Comparison of ENCODE assay signal across 8 mouse cellular contexts in genomic region chrX:102059437-102059836, GRCm38 (mm10). TPM values are rescaled to one million over a fixed set of nuclear protein-coding genes. Genes with fewer than 3 reads are reported as not detected.
DNase-seq lines count a peak whose midpoint lies in the region; TF ChIP-seq lines count a peak whose summit lies in the region.

No protein-coding gene starts in this region.

- no peak overlapping the region; the same call in 1 of the 2 replicates for H3K27ac ChIP-seq in heart, adult 2 months
- no peak overlapping the region for H3K27ac ChIP-seq in forebrain, embryonic 10.5 days

- no peaks in the 10 kb centered on the region for H3K9me3 ChIP-seq in forebrain, embryonic 10.5 days

- 63% methylated on average over 9 of the region's 9 CpGs for WGBS in heart, adult 2 months
- 63% methylated on average over 9 of the region's 9 CpGs for WGBS in forebrain, embryonic 10.5 days

- H3K9ac ChIP-seq in heart, adult 2 months (ENCODE audit: low read depth, low read length) = no peak overlapping the region

- DNase-seq in heart, adult 2 months = peak in 1 of 2 experiments; percentile 13
- no peak for DNase-seq in heart, postnatal 10 days
- peak; percentile 69 for DNase-seq in CD4-positive, CD25-positive, alpha-beta regulatory T cell, adult 2 months (ENCODE audit: low read depth, low spot score)
- DNase-seq in brain, embryonic 14.5 days (ENCODE audit: low read depth) = peak; percentile 57
- DNase-seq in lung, postnatal 10 days = peak; percentile 29
- no peak for DNase-seq in gastrocnemius, adult 8-10 months (ENCODE audit: low spot score in 2 of 2)
- no peak for DNase-seq in forebrain, embryonic 10.5 days (ENCODE audit: extremely low spot score, low spot score)
- DNase-seq in heart, adult 9 months (ENCODE audit: low spot score in 2 of 2) = no peak

- intact Hi-C loops in heart, adult 2 months (cut with DNase I) = no loop called here
- intact Hi-C loops in heart, postnatal 10 days (cut with DNase I) = no loop called here

- H3K4me3 ChIP-seq in heart, adult 2 months = no peak overlapping the region
- no peak overlapping the region for H3K4me3 ChIP-seq in forebrain, embryonic 10.5 days

- peak; percentile 67 for TF ChIP-seq CTCF in heart, adult 2 months (IDR thresholded peaks at IDR 0.05)
- peak; percentile 56; the same call in 1 of the 2 replicates for TF ChIP-seq CTCF in brain, embryonic 14.5 days (IDR thresholded peaks at IDR 0.05; ENCODE audit: borderline replicate concordance, extremely low read depth, insufficient read depth, insufficient read length)

- peaks cover 13% of the 10 kb centered on the region for H3K4me1 ChIP-seq in heart, adult 2 months (ENCODE audit: control insufficient read depth, insufficient read depth, low read length)
- H3K4me1 ChIP-seq in forebrain, embryonic 10.5 days = peaks cover 13% of the 10 kb centered on the region

- TF ChIP-seq POLR2A in heart, adult 2 months (IDR thresholded peaks at IDR 0.05; ENCODE audit: insufficient read depth, low read depth, low read length) = no peak
- TF ChIP-seq POLR2A in brain, embryonic 14.5 days (IDR thresholded peaks at IDR 0.05; ENCODE audit: borderline replicate concordance, extremely low read depth, insufficient read depth, insufficient read length, poor library complexity, severe bottlenecking) = no peak

- no peaks in the 10 kb centered on the region for H3K79me2 ChIP-seq in heart, adult 2 months (replicated peaks; ENCODE audit: control insufficient read depth, insufficient read depth, low read length)

- H3K36me3 ChIP-seq in heart, adult 2 months (ENCODE audit: control insufficient read depth, insufficient read depth, low read length) = no peaks in the 10 kb centered on the region
- H3K36me3 ChIP-seq in forebrain, embryonic 10.5 days (replicated peaks) = no peaks in the 10 kb centered on the region

- H3K27me3 ChIP-seq in heart, adult 2 months (ENCODE audit: control insufficient read depth, insufficient read depth, low read length) = no peaks in the 10 kb centered on the region
- peaks cover 75% of the 10 kb centered on the region for H3K27me3 ChIP-seq in forebrain, embryonic 10.5 days (ENCODE audit: poor library complexity, severe bottlenecking)

- no peak for TF ChIP-seq EP300 in heart, adult 2 months (IDR thresholded peaks at IDR 0.05; ENCODE audit: insufficient read depth, low read depth, low read length)

RNA-seq across cellular contexts. Expression of gene Rtl5, which starts 11.7 kb away (rescaled TPM):
- total RNA-seq in heart, adult 2 months (2021) = 1 to 10 TPM; 1.7 to 2.3 TPM
- polyA plus RNA-seq in heart, adult 2 months (2012; rRNA removed) = 2.1 and 4.6 TPM in 2 replicates
- 1 to 10 TPM; 2.1 to 2.8 TPM for total RNA-seq in heart, postnatal 10 days (2021)
- polyA plus RNA-seq in brain, embryonic 14.5 days (2012; rRNA removed) = 64.7 and 82.5 TPM in 2 replicates
- under 1 TPM; 0.15 to 0.43 (median 0.33) TPM for total RNA-seq in gastrocnemius, adult 8-10 months (2022)
- polyA plus RNA-seq in forebrain, embryonic 10.5 days (2016; fragmentation: Nextera tagmentation; extraction: Ambion mirVana) = 3.5 and 4.4 TPM in 2 replicates

RNA-seq across cellular contexts. Expression of gene Pin4, which starts 59.8 kb away (rescaled TPM):
- total RNA-seq in heart, adult 2 months (2021) = 10 to 100 TPM; 16.4 TPM
- 1.8 and 5.1 TPM in 2 replicates for polyA plus RNA-seq in heart, adult 2 months (2012; rRNA removed)
- total RNA-seq in heart, postnatal 10 days (2021) = 10 to 100 TPM; 18.8 to 33.1 TPM
- polyA plus RNA-seq in brain, embryonic 14.5 days (2012; rRNA removed) = 38.2 and 39.8 TPM in 2 replicates
- 10 to 100 TPM in 2 of 4 experiments, 1 to 10 TPM in 2; 7.1 to 29.0 (median 16.1) TPM for total RNA-seq in gastrocnemius, adult 8-10 months (2022)
- 78.2 and 79.9 TPM in 2 replicates for polyA plus RNA-seq in forebrain, embryonic 10.5 days (2016; fragmentation: Nextera tagmentation; extraction: Ambion mirVana)

Comparison
In these comparisons a context has a peak if more than half of its experiments do, and no peak if none do; other contexts are left out.
1. DNase-seq: peak in CD4-positive, CD25-positive, alpha-beta regulatory T cell, adult 2 months (single experiment), brain, embryonic 14.5 days (single experiment) and lung, postnatal 10 days (single experiment); none in heart, postnatal 10 days (0 of 2), gastrocnemius, adult 8-10 months (0 of 2), forebrain, embryonic 10.5 days (single experiment) and heart, adult 9 months (0 of 2).